Mouse (Mus musculus): ENCODE results near the gene Fam131b.
A peak's percentile ranks its signal among the peaks of the same experiment; 100 is the strongest.

The Fam131b gene

GRCm38 (mm10) chr6:42324482-42325267 is at the start of gene Fam131b:
TSS of gene Fam131b (minus strand) at chr6:42324643.
- peak; percentile 18 for DNase-seq

DNA sequence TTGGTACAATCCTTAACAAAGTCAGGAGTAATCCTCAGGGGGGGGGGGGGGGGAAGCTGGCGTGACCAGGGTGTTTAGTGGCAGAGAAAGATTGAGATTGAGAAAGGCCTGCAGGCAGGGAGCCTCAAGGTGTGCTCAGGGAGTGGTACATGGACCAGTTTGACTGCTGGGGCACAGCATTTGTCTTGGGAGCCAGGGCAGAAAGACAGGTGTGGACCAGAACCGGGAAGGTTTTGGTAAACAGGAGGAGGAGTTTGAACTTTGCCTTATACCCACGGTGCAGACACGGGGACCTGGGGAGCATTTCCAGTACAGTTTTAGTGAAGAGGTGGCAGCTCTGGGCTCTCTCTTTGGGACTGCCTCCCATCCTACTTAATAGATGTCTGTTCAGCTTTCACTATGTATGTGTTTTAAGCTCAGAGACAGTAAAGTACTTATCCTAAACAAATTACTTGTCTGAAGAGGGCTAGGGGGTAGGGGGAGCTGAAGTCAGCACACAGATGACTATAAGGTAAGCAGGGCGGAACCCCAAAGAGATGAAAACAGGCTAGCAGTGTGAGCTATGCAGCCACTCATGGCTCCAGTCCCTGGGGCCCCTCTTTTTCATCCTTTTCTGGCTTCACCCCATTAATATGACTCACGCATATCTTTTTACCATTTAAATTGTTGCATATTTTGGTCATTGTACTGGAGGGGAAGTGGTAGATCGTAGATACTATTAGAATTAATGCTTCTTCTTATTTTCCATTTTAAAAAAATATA is 49.4 kb upstream of the Fam131b start:
- DNase-seq, result no peak

GRCm38 (mm10) chr6:42372816-42373547 is 48.5 kb upstream of the Fam131b start, which contains the start of gene Epha1:
TSS of gene Epha1 (minus strand) at chr6:42373268.
- DNase-seq, result peak; percentile 81

- no peak for DNase-seq
Observed at GRCm38 (mm10) chr6:42372421-42372815, 48.0 kb upstream of the Fam131b start.

GRCm38 (mm10) chr6:42372001-42372400 is 47.6 kb upstream of the Fam131b start:
- DNase-seq, result no peak

- no peak for DNase-seq
Observed at GRCm38 (mm10) chr6:42370630-42371363, 46.4 kb upstream of the Fam131b start.

DNA sequence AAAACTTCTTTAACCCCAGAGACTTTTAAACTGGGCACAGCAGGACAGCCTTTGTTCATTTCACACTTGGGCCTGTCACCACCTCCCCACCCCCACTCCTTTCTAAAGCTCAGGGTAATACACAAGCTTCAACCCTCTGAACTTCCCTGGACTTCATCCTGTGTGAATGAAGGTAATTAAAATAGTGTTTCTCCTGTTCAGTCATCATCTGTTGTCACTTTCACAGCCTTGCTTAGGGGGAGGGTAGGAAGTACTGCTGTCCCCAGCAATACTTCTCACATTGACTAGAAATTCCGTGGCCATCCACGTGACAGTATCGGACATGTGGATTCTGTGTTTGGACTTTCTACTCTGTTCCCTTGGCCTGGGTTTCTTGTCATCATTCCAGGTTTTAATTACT is 45.4 kb upstream of the Fam131b start:
- DNase-seq, result no peak

DNA sequence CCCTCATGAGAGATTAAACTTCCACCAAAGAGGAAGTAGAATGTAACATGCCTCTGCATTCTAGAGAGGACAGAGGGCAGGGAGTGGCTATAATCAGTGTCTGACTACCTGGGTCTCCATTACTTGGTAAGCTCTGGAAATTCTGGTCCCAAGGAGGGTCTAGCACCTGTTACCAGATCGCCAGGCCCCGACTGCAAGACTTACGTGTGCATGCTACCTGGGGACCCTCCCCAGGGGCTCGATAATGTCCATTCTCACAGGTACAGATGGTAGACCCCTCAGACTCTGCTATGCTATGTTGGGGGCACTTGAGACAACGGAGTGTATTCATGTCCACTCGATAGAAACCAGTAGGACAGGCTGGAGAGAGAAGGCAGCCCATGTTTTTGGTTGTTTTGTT is 40.8 kb upstream of the Fam131b start:
- DNase-seq, result no peak

GRCm38 (mm10) chr6:42364607-42365006 is 40.2 kb upstream of the Fam131b start:
- DNase-seq, result no peak

DNA sequence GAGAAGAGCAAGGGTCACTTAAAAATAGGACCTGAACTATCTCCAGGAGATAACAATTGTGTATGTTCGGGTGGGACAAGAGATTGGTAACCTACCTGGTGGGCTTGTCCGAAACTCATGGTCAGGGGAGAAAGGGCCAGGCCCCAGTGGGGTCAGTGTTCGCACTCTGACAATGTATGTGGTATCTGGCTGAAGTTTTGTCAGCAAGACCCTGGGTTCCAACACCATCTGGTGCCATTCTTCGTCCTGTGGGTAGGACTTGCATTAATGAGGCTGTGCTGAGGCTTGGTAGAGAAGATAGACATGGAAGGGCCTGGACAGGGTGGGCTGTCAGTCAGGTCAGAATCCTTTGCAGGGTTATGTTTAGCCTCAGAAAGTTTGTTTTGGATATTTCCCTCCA is 39.6 kb upstream of the Fam131b start:
- DNase-seq, result no peak

DNA sequence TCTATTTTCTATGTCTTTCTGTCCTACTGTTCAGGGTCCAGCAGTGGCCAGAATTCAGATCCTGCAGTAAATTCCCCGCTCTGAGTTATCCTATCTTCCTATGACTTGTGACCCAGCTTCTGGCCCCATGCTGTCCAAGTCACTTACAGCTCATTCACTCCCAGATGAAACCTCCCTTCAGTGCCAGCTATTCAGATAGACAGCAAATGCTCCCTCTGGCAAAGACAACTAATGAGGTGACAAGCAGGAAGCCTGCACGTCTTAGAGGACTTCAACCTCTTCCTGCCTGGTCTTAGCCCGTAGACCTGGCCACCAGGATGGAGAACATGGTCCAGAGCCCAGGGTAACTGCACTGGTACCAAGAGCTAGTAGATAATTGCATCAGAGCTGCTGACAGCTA is 38.5 kb upstream of the Fam131b start:
- DNase-seq, result no peak

DNA sequence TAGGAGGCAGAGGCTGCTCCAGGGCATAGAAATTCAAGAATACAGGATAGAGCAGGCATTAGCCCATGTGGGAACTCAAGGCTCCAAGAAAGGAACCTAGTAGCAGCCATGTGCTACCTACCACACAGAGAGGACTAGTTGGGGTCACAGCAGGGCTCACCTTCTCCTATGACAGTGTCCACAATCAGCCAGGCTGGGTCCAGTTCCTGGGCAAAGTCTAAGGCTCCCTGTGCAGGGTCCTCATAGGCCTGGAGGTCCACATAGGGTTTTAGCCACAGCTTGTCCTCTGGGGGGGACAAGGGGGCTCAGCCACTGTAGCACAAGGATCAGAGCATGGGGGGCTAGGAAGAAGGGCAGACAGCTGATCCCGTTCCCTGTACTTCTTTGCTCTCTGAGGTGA is 38.1 kb upstream of the Fam131b start:
- DNase-seq, result no peak

DNA sequence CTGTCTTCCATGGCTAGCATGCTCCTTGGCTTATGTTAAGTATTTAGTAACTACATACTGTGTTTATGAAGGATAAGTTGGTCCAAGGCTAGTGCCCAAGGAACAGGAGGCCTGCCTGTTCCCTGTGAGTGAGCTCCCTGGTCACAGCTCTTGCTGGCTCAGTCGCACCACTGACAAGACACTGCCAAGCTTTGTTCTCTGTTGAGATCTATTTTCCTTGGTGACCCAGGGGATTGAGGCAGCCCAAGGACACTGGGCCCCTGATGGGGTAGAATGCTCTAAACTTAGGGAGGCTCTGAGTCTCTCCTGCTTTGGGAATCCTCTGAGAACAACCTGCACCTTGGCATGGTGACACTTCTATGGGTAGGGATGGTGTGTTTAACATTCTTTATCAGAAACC is 37.6 kb upstream of the Fam131b start:
- DNase-seq, result no peak

- DNase-seq, result no peak
Observed at GRCm38 (mm10) chr6:42361041-42361895, 36.8 kb upstream of the Fam131b start.

DNA sequence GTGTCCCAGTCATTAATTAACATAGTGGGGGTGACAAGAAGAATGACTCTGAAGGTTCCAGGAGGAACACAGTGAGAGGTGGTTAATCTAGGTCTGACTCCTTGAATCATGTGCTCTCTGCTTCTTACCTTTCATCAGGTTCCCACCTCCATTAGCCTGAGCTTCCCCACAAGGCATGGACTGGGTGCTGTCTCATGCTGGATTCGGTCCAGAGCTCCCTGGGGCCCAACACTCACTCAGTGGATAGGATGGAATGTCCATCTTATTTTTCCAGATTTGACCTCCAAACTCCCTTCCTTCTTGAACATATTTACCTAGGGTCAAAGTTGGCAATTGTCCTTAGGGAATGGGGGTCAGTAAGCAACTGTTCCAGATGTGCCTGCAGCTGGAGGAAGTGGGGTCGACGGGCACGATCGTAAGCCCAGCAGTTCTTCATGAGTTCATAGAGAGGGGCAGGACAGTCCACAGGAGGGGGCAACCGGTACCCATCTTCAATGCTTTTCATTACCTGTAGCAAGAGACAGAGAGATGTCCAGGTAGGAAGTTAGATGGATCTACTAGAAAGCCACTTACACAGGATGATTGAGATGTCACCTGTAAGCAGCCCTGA is 35.9 kb upstream of the Fam131b start:
- DNase-seq, result no peak

DNA sequence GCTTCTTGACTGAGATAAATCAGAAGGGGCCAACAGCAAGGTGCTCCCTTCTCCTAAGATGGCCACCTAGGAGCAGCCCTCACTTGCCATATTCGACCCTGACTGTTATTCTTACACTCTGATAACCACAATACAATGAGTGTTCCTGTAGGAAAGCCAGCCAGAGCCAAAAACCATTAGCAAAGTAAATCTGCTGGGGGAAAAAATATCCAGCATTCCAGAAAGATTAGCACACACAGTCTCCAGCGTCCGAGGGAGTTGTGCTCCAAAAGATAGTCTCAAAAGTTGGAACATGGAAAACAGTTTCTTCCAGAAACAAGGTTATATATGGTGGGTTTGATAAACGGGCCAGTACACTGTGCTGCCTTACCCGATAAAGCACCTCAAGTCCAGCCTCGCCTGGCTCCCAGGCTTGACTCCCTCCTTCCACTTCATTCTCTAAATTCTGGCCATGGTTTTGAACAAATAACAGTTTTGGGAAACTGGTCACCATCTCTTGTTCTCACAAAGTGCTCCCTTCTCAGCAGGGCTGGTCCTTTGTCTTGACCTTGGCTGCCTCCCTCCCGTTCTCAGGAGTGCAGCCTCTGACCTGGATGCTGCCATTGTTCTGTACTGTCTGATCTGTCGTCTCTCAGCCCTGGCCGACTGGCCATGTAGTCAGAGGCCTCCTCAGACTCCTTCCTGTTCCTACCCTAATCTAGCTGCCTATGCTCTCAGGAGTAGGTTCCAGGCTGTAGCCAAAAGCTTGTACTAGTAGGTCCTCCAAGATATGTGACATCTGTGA is 35.1 kb upstream of the Fam131b start:
- DNase-seq, result no peak

DNA sequence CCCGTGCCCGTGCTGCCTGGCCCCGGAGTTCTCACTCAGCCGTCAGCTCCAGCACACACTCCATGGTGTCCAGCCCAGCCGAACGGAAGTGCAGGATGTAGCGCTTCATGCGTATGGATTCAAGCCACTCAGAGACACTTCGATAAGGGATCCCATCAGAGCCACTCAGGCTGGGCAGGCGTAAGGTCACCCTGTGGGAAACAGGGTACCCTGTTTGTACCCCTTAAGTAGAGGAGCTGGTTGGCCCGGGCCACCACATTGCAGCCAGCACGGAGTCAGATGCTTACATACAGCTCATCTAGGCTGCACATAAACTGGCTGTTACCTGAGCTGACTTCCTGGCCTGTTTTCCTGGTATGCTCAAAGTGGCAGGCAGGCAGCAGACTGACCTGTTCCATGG is 34.5 kb upstream of the Fam131b start:
- no peak for DNase-seq

- no peak for DNase-seq
Observed at GRCm38 (mm10) chr6:42357901-42358300, 33.5 kb upstream of the Fam131b start.

- DNase-seq, result no peak
Observed at GRCm38 (mm10) chr6:42356913-42357312, 32.5 kb upstream of the Fam131b start.

DNA sequence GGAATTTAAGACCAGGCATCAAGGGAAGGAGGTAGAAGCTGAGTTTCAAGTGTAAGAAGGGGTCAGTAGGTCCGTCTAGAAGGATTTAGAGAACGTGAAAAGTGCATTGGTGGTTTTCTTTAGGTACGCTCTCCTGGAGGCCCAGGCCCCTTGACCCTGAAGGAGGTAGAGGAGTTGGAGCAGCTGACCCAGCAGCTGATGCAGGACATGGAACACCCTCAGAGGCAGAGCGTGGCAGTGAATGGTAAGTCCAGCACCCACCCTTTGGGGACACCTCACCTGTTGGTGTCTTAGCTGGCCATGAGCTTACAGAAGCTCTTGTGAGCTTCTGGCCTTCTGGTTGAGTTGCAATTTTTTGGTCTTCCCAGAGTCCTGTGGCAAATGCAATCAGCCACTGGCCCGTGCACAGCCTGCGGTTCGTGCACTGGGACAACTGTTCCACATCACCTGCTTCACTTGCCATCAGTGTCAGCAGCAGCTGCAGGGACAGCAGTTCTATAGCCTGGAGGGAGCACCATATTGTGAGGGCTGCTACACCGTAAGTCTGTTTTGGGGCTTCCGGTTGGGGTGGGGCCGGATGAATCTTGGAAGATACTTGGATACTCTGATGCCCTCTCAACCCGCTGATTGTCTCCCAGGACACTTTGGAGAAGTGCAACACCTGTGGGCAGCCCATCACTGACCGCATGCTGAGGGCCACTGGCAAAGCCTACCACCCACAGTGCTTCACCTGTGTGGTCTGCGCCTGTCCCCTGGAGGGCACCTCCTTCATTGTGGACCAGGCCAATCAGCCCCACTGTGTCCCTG is 31.6 kb upstream of the Fam131b start:
- DNase-seq, result no peak
